Mouse (Mus musculus): ENCODE results near the gene Atg14.
"Not testable (repeated sequence)": the region's sequence is repeated elsewhere in the genome, so short reads cannot be mapped to it uniquely, and the experiment has no call there.

The Atg14 gene

DNA sequence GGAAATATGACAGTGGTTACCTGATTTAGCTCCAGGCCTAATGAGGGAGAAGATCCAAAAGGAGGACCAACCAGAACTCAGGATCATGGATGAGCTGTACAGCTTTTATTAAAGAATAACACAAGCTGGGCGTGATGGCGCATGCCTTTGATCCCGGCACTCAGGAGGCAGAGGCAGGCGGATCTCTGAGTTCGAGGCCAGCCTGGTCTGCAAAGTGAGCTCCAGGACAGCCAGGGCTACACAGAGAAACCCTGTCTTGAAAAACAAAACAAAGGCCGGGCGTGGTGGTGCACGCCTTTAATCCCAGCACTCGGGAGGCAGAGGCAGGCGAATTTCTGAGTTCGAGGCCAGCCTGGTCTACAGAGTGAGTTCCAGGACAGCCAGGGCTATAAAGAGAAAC, at the start of gene Atg14:
Atg14 (minus strand) TSS at position 101 of the 400 bp plus-strand sequence.
- not testable (repeated sequence) for DNase-seq (ENCODE audit: low spot score in 2 of 2)

DNA sequence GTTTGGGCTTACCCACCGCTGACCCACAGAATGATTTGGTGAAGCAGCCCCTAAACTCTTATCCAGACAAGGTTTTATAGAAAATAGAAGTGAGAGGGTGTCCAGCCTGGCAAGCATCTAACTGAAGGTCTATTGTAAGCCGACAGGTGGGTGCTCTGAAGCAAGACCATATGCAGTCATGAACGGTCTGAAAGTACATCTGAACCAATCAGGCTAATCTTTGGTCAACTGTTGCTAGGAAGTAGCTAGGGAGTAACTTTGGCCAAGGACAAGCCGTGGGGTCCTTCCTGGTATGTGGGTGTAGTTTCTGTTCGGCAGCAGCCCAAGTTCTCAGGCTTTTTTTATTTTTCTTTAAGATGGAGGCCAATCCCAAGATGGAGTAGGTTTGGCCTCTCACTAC, 48.4 kb upstream of the Atg14 start:
- no peak for DNase-seq (ENCODE audit: low spot score in 2 of 2)

DNA sequence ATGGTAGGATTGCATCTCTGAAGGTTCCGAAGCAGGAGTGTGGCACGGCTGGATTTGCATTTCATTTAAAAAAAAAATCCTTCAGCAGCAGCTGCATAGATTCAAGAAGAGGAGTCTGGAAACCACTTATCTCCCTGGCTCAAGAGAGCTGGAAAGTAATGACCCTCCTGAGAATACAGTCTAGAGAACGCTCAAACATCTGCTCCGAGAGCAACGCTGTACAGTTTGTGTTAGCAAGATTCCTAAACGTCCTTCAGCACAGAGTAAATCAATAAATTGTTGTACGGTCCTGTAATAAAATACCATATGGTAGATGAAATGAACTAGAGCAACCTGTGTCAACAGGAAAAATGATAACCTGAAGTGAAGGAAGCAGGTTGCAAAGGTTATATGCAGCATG, 42.8 kb upstream of the Atg14 start:
- DNase-seq (ENCODE audit: low spot score in 2 of 2) = no peak

DNA sequence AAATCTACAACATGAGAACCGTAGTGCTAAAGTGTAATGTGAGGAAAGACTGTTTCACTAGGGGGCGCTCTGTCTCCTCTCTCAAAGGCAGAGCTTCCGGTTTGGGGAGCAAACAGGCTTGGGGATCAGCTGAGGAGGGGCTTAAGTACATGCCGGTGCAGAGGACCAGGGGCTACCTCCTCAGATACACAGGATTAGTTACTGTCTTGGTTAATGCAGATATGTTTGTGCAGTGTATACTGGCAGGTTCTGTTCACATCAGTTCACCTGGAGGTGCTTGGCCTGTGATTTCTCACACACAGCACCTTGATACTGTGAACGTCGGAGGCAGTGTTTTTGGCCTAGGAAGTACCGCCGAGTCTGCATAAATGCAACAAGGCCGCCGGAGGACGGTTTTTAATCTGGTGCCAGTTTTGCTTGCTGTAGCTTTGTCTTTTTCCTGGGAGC, 27.5 kb upstream of the Atg14 start:
- DNase-seq (ENCODE audit: low spot score in 2 of 2) = peak; percentile 17 to 59

DNA sequence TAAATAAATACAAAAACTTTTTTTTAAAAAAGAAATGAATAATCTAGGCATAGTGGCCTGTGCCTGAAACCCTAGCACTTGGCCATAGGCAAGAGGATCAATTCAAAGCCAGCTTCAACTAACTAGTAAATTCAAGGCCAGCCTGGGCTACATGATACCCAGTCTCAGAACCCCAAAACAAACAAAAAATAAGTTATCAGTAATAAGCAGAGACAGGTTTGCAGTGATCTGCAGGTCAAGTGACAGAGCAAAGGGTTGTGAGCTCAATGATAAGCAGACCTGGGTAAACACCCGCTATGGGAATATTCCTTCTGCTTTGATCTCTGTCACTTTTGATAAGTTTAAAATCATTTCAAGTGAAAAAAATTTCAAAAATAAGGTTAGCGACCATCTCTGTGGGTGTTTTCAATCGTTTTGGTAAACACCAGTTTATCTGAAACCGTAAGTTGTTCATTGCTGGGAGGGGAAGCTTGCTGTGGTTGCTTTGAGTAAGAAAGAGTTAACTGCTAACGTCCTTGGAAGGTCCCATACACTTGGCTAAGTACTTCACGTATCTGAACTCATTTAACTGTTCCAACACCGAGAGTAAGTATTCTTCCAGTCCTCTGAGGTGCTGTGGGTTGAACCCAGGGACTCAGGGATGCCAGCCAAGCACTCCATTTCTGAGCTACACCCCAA, 24.1 kb upstream of the Atg14 start:
- DNase-seq (ENCODE audit: low spot score in 2 of 2) = no peak

DNA sequence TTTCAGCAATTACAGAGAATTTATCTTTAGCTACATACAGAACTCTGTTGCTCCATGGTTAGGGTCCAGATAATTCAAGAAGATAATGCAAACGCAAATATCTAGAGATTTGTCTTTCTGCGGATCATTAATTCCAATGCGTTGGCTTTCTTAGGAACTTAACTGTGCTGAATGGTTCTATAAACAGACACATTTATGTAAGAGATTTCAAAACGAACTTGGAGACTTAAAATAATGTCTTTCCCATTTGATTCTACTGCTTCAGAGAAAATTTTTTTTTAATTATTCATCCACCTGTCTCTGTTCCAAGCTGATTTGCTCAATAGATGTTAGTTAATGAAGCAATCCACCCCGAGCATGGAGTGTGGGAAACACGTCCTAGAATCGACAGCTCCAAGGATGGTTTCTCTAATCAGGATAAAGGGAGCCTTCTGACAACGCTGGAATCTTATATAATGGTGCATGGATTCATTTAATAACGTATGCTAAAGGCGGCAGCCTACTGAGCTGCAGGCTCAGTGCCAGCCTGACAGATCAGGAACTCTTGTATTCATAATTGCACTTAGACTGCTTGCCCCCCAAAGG, 20.0 kb upstream of the Atg14 start:
- no peak for DNase-seq (ENCODE audit: low spot score in 2 of 2)

DNA sequence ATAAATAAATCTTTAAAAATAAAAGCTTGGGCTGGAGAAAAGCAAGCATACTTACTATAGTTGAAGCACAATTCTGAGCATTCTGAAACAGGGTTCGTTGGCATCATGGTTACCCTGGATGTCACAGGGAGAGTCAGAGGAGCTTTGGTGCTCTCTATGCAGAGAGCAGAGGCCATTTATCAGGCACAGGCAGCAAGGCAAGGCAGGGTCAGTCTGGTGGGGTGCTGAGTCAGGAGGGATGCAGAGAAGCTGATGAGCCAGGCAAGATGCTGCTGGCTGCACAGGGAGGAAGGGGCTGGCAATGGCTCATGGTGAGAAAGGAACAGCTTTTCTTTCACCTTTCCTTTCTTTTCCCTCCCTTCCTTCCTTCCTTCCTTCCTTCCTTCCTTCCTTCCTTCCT, 19.0 kb upstream of the Atg14 start:
- DNase-seq (ENCODE audit: low spot score in 2 of 2) = no peak

DNA sequence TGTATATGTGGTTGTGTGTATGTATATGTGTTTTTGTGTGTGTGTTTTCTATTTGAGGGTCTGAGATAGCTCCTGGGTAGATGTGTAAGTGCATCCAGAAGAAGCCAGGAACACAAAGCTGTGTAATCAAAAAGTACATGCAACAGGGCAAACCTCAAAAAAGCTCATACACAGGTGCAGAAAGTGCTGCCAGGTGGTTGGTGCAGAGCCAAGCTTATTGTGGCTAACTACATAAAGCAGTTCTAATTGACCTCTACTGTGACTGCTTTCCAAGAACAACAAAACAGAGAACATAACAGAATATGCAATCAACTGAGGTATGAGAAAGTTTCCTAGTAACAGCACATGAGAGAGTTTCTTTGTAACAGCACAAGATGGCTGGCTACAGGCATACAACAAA, 13.9 kb upstream of the Atg14 start:
- DNase-seq (ENCODE audit: low spot score in 2 of 2) = no peak

DNA sequence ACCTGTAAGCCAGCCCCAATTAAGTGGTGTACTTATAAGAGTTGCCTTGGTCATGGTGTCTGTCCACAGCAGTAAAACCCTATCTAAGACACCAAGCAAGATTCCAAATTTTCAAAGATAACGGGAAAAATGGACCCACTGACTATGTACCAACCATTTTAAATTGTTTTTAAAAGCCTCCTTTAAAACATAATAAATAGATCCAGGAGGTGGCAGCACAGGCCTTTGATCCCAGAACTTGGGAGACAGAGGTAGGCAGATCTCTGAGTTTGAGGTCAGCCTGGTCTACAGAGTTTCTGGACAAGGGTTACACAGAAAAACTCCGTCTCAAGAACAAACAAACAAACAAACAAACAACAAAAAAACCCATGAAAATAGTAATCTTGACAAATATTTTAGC, 11.2 kb upstream of the Atg14 start:
- no peak for DNase-seq (ENCODE audit: low spot score in 2 of 2)

DNA sequence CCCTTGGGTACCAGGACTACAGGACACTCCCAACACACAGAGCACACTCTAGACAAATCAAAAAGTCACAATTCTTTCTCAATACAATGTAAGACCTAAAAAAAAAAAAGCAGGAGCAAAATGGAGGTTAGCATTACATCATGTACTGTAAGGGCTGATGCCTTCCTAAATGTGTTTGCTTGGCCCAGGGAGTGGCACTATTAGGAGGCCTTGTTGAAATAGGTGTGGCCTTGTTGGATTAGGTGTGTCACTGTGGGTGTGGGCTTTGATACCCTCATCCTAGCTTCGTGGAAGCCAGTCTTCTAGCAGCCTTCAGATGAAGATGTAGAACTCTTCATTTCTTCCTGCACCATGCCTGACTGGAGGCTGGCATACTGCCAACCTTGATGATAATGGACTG, 10.8 kb upstream of the Atg14 start:
- DNase-seq (ENCODE audit: low spot score in 2 of 2) = no peak

DNA sequence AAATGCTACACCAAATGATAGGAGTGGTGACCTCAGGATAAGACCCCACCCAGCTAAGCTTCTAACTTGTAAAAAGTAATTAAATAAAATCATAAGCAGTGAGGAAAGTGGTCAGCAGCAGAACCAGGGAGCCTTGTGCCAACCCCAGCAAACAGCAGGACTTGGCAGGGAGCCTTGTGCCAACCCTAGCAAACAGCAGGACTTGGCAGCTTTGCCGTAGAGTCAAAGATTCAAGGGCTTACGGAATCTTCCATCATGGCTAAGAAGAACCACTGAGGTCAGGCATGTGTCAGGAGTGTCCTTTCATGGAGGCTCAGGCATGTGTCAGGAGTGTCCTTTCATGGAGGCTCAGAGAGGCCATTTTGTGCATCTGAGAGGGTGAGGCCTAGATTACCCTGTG, 7.6 kb upstream of the Atg14 start:
- DNase-seq (ENCODE audit: low spot score in 2 of 2) = no peak

DNA sequence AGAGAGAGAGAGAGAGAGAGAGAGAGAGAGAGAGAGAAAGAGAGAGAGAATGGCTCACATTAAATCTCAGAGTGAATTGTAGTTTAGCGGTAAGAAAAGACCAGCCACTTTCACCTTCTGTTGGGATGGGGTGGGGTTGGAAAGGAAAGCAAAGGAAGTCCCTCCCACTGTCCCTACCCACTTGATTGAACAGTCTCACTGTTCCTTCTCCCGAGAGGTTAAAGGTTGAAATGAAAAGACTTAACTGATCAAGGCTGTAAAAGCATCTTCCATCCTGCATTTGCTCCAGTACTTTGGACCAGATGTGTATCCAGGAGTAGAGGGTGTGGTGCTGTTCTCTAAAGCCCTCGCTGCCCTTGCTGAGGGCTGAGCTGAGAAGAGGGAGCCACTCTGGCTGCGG, 6.2 kb upstream of the Atg14 start:
- no peak for DNase-seq (ENCODE audit: low spot score in 2 of 2)

DNA sequence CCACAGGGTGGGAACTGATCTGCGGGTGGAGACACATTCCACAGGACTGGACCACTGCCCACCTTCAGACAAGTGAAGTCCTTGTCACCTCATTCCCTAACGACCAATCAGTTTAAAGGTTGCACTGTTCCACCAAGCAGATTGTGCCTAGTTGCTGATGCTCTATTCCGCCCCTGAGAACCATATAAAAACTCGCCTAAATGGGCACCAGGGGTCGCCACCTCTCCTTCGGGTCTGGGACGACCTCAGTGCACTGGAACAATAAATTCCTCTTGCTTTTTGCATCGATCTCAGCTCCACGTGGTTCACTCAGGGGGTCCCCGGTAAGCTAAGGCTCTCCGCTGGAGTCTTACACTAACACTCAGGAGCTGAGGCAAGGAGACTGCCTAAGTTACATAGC, 4.3 kb upstream of the Atg14 start:
- no peak for DNase-seq (ENCODE audit: low spot score in 2 of 2)

DNA sequence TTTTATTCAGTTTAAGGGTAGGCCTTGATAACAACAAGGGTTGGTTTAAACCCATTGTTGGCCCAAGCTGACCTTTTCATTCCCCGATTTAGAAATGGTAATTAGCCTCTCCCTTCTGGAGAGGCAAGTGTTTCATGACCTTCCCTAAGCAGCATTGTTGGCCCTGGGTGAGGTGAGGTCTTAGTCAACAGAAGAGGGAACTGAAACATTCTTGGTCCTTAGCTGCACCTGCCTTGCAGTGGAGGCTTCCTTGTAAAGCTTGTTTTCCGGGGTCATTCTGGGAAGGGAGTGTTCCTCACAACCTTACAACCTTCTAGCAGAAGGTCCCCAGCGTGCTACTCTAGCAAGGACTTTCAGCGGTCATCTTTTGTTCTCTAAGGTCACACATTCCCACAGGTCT, 2.3 kb upstream of the Atg14 start:
- no peak for DNase-seq (ENCODE audit: low spot score in 2 of 2)

DNA sequence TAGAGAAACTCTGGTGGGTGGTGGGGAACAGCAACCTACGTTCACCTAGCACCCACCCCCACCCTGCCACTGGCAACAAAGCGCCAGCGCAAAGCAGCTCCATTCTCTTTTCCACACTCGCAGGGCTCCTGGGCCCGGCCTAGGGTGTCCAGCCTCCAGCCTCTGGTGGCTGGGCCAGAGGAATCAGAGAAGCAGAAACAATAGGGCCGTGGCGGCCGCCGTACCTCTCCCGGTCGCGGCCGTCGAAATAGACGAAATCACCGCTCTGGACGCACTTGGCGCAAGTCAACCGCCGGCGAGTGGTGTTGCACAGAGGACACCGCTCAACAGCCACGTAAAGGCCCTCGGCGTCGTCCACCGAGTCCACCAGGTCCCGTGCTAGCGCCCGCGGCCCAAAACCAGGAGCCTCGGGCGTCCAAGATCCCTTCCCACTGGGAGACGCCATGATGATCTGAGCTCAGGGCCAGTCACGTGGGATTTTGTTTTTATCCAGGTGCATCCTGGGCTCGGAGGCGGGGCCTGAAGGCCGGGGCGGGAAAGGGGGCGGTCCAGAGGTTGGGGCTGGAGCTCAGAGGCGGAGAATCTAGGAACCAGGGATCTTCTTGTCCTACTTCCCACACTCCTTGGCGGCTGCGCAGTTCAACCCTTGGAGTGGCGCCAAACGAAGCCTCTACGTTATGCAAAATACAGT, 2.3 kb downstream of the Atg14 start:
- DNase-seq (ENCODE audit: low spot score in 2 of 2) = peak; percentile 78 to 82

DNA sequence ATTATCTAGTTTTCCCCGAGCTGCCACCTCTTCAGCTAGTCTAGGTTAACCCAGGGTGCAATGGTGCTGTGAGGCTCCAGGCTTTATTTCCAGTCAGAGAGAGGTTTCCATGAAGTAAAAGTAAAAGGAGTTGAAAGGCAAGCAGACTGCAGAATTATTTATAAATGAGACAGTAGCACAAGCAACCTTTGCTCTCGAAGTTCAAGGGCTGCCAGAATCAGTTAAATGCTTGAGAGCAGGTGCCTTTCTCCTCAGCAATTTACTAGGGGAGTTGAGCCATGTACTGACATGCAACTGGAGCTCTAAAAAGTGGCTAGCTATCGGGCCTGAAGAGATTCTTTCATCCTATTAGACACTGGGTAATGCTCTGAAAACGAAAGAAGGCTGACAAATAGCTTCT, 7.3 kb downstream of the Atg14 start:
- no peak for DNase-seq (ENCODE audit: low spot score in 2 of 2)

DNA sequence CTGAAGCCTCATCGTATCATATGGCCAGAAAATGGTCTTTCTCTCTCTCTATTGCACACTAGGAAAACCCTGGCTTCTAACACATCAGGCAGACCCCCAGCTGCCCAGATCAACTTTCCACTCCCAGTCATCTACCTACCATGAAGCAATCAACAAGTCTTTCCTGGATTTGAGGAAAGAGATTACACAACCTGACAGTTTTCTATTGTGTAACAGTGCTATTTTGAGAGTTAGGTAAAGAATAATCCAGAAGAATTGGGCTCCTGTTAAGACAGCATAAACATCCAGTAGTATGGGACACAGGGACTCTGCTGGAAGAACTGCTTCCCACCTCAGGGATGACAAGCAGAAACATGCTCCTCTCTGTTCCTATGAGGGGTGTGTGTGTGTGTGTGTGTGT, 7.9 kb downstream of the Atg14 start:
- DNase-seq (ENCODE audit: low spot score in 2 of 2) = no peak

DNA sequence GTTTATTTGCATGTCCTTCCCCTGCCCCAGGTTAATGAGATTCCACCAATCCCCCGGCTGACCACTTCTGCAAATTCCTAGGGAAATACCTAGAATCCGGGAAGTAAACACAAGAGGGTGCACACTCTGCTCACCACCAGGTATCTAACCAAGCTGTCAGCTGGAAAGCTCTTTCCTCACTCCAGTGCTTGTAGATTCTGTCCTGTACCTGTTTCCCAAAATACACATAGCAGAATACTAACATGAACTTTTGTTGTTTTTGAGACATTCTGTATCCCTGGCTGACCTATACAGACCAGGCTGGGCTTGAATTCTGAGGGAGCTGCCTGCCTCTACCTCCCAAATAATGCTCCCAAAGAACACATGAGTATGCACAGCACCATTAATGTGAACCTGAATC, 9.7 kb downstream of the Atg14 start:
- DNase-seq (ENCODE audit: low spot score in 2 of 2) = no peak

DNA sequence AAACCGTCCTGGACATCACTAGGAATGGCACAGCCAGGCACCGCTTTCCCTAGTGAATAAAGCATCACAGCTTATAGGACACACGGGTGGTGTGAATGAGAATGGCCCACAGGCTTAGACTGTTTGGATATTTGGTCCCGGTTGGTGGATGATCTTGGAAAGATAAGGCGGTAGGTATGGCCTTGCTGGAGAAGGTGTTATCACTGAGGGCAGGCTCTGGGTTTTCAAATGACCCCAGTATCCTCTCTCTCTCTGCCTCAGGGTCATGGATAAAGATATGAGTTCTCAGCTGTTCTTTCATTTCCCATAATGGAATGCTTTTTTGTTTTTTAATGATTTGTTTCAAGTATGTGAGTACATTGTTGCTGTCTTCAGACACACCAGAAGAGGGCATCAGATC, 15.2 kb downstream of the Atg14 start:
- no peak for DNase-seq (ENCODE audit: low spot score in 2 of 2)

DNA sequence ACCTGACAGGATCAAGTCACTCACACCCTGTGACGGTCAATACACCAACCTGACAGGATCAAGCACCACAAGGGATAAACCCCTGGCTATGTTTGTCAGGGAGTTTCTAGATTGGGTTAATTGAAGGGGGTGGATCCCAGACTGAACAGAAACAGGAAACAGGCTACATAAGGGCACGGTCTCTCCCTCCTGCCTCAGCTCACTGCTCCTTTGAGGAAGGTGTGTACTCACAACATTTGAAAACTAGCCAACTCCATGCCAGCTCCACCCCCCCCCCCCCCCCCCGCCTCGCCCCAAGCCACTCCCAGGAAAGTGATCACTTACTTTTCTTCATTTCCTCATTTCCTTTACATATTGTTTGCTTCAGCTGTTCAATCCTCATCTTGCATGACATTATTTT, 16.2 kb downstream of the Atg14 start:
- DNase-seq (ENCODE audit: low spot score in 2 of 2) = no peak

DNA sequence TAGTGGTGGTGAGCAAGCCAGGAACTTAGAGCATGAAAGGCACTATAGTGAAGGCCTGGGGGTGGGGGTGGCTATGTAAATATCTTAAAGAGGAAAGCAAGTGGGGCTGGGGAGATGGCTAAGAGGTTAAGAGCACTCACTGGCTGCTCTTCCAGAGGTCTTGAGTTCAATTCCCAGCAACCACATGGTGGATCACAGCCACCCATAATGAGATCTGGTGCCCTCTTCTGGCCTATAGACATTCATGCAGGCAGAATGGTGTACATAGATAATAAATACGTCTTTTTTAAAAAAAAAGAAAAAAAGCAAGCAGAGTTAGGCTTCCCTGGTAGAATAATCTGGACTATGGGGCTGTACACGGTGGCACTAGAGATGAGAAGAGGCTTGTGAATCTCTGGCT, 17.1 kb downstream of the Atg14 start:
- no peak for DNase-seq (ENCODE audit: low spot score in 2 of 2)

DNA sequence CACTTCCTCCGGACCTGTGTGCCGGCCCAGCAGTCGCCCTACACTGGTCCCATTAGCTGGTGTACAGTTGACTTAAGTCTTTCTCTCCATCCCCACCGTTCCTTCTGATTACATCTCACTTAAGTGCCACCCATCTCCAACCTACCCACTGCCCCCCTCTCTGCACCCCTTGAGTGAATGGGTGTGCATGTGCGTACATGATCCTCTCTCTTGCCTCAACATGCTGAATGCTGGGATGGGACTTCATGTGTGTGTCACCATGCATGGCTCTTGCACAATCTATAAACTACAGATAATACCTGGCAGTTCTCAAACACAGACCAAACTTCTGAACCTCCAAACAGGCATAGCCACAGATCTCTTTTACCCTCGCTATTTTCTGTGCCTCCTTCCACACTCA, 18.8 kb downstream of the Atg14 start:
- DNase-seq (ENCODE audit: low spot score in 2 of 2) = no peak

DNA sequence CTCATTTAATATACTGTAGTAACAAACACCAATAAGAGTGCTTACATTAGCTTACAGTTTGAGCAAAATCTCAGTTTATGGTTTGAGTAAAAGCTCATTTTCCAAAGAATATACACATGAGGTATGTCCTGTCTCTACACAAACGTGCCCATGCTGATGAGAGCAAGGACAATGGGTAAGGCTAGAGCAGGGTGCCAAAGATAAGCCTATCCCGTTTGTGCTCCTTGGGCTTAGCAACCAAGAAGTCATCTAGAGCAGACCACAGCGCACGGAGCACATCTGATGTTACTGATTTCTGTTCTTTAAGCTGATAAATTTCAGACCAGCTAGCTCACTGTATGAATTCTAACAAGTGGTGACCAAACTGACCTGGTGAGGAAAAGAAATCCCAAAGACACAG, 25.6 kb downstream of the Atg14 start:
- DNase-seq (ENCODE audit: low spot score in 2 of 2) = no peak
